Mouse (Mus musculus) olfactory bulb, adult 2 months (tissue): ENCODE results near the gene Ada. TPM values are rescaled to one million over a fixed set of nuclear protein-coding genes. Genes with fewer than 3 reads are reported as not detected.

Experiments used
- H3K27ac ChIP-seq: fragments of 200-500 bp; 2 replicates; pipeline ENCODE4 v1.5.1; 2012; ENCODE audit warnings: low read depth, low read length; ENCODE audit not compliant: insufficient read depth
- H3K4me1 ChIP-seq: fragments of 200-500 bp; 2 replicates; pipeline ENCODE4 v1.6.1; 2012; ENCODE audit warnings: low read length; ENCODE audit not compliant: control insufficient read depth, insufficient read depth
- H3K4me3 ChIP-seq: fragments of 200-500 bp; 2 replicates; pipeline ENCODE4 v1.5.1; 2012; ENCODE audit warnings: mild to moderate bottlenecking, low read depth, low read length, moderate library complexity; ENCODE audit not compliant: insufficient read depth
- CTCF ChIP-seq: fragments of 200-500 bp; IDR thresholded peaks from 2 replicates; pipeline ENCODE4 v1.5.1; 2012; ENCODE audit warnings: low read depth, mild to moderate bottlenecking, low read length, moderate library complexity; ENCODE audit not compliant: insufficient read depth
- POLR2A ChIP-seq: fragments of 200-500 bp; IDR thresholded peaks from 2 replicates; pipeline ENCODE4 v1.6.1; 2012; ENCODE audit warnings: mild to moderate bottlenecking, low read depth, low read length, moderate library complexity; ENCODE audit not compliant: insufficient read depth
- WGBS: fragments of 180-500 bp; shearing (Covaris S2); methylation state at CpG from one replicate; pipeline ENCODE4 v1.1.7; 2018; 5-methylcytosine and 5-hydroxymethylcytosine counted together
- polyA plus RNA-seq: library from polyadenylated mRNA; stranded (reverse); fragments of >200 nt; gene quantifications from 2 replicates; pipeline ENCODE4 v1.2.4, GENCODE M21; 2012; ENCODE audit warnings: low replicate concordance; ENCODE audit not compliant: missing spikeins, insufficient read depth, insufficient read length

The Ada gene
- polyA plus RNA-seq, 1 experiment: not detected

DNA sequence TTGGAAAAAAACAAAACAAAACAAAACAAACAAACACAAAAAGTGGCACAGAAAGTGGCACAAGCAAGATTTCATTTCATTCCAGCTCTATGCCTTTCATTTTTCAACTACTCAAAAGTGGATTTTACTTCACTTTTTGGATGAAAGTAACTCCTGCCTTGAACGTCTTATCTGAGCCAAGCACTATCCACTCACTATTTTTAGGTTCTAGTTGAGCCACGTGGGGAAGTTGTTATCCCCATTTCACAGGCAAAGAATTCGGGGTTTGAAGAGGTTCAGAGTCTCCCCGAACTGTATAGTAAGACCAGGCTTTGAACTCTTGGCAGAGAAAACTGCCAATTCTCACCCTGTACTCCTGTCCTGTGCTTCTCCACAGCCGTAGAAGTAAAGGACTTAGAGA, 41.7 kb downstream of the Ada start:
- H3K4me3 ChIP-seq: no peak overlapping the region
- no peak overlapping the region for H3K27ac ChIP-seq
- TF ChIP-seq CTCF: no peak
- no peak for TF ChIP-seq POLR2A
- WGBS: 64% methylated on average over 5 of the region's 5 CpGs
- H3K4me1 ChIP-seq: peaks cover 21% of the 10 kb centered on the region

DNA sequence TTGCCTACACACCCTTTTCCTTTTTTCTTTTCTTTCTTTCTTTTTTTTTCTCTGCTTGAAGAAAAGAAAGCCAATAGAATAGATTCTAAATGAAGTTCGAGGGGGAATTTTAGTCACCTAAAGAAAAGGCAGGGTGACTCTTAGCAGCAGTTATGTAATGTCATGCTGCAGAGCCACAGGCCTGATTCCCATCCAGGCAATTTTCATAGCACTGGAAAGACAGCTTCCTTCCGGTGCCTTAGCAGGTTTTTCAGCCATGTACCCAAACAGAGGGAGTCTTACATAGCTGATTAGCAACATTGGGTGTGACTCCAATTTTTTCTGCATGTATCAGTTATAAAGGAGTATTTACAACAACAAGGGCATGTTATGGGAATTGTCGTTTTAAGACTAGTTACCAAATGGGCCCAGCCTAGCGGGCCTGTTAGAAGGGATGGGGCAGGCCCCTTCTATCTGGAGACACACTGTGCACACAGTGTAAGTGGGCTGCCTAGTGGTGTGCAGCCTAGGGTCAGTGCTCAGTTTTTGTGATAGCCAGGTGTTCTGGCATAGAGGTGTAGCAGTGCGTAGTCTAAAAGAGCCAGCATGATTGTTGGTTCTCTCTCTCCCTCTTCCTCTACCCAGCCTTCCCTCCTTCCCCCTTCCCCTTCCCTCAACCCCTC, 46.3 kb downstream of the Ada start:
- Histone ChIP-seq H3K4me3 (no peak overlapping the region), H3K4me1 (peaks cover 29% of the 10 kb centered on the region), H3K27ac (peak overlapping the region; percentile 84)
- 46% methylated on average over 5 of the region's 5 CpGs for WGBS
- TF ChIP-seq CTCF (no peak), POLR2A (no peak)

DNA sequence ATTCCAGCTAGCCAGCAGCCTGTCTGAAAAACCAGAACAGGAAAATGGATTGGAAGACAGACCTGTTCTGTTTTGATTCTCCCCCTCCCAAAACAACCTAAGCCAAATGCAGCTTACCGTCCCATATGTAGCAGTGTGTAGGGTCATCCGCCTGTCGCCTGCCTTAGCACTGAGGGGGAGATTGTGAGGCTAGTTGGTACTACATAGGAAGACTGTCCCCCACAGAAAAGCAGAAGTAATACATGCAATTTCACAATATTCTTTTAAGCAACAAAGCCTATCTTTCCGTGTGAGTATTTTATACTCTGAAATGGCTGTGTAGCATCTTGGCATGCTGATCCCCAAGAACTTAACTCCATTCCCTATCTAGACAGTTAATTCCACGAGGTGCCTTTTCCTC, 47.1 kb downstream of the Ada start:
- H3K4me1 ChIP-seq: peaks cover 34% of the 10 kb centered on the region
- H3K27ac ChIP-seq: peak overlapping the region; percentile 84
- WGBS: 63% methylated on average over 5 of the region's 5 CpGs
- TF ChIP-seq POLR2A (no peak), CTCF (no peak)
- no peak overlapping the region for H3K4me3 ChIP-seq

DNA sequence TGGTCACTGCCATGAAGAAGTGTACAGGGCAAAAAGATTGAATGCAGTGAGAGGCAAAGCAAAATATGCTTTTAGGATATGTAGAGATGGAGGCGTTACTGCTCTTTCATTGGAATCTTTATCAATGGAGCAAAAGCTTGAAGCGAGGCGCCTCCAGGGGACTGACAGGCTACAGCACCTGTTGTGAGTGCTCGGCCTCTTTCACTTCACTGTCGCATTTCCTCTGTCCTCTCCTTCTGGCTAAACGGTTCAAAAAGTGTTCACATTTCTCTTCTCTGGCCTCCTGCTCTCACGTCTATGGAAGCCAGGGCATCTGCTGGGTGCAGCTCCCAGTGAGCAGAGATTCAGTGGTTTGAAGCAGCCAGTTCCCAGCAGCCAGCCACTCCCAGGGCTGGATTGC, 47.6 kb downstream of the Ada start:
- WGBS: 57% methylated on average over 7 of the region's 7 CpGs
- Histone ChIP-seq H3K4me1 (peaks cover 37% of the 10 kb centered on the region), H3K27ac (peak overlapping the region; percentile 84), H3K4me3 (no peak overlapping the region)
- no peak for TF ChIP-seq POLR2A
- TF ChIP-seq CTCF: no peak

DNA sequence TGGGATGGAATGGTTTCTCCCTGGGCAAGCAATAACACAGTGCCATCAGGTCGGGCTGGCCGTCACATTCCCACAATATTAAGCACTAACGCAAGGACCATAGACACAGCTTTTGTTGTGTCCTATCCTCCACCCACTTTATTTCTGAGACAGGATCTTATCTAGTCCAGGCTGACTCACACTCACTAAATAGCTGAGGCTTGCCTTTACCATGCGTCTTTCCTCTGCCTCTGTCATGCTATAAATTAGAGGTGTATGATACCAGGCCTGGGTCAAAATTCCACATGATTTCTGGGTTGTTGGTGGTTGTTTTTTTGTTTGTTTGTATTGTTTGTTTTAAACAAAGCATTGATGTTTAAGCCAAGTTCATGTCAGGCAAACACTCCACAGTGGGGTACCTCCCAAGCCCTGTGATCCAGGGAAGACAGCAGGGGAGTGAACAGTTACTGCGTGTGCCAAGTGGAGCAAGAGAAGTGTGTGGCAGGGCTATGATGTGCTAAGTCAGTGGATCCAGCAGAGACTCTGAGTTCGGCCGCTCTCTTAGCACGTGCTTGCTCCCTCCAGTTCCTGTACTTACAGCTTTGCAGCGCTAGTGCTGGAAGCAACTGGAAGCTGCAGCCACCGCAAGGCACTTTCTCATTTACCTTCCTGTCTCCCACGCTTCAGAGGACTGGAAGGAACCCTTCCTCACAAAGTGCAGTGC, 50.8 kb downstream of the Ada start:
- H3K4me1 ChIP-seq: peaks cover 39% of the 10 kb centered on the region
- WGBS: 22% methylated on average over 11 of the region's 11 CpGs
- no peak overlapping the region for H3K4me3 ChIP-seq
- TF ChIP-seq CTCF: no peak
- TF ChIP-seq POLR2A: no peak
- peak overlapping the region; percentile 87 for H3K27ac ChIP-seq

DNA sequence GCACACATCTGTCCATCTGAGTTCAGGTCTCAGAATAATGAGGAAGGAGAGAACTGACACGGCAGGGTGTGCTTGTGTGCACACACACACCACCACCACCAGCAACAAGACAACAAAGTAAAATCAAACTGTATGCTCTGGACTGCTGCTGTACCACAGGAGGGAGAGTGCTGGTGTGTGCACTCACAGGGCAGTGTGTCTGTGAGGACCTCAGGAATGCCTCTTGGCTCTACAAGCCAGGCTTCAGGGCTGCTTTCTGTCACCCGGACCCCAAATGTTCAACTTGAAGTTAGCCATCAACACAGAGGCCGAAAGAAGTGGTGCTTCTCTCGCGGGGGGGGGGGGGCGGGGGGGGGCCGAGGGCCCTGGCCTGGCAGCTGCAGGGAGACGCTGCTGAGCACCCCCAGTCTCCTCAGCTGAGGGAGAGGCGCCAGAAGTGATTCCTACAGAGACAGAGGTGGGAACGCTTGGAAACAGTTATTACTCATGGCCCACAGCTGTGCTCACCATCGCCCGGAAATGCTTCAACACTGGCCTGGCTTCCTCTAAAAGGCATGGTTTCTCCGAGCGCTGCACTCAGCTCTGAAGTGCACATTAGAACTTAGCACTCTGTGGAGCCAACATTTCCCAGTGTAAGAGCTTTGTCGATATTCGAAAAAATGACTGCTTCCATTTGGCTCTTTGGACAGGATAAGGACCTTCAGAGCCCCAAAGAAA, 52.1 kb downstream of the Ada start:
- no peak overlapping the region for H3K4me3 ChIP-seq
- no peak for TF ChIP-seq POLR2A
- TF ChIP-seq CTCF: no peak
- H3K4me1 ChIP-seq: peaks cover 46% of the 10 kb centered on the region
- WGBS: 15% methylated on average over 16 of the region's 16 CpGs
- peak overlapping the region; percentile 88 for H3K27ac ChIP-seq

DNA sequence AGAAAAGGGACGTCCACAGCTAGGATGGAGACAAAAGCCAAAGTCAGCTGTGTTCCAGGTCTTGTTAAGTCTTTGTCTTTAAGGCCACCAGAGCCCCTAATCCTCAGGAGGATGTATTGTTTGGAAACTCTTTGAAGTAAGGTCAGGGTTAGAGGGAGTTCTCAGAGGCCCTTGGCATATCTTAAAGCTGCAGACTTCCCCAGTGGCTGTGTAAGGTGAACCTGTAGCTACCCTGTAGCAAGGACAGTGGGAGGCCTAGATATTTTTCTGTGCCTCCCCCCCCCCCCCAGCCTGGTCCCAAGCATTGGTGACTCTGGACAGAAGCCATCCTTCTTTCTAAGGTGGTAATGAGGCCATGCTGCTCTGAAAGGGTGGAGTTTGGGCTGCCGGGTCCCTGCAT, 53.3 kb downstream of the Ada start:
- peak overlapping the region; percentile 88 for H3K27ac ChIP-seq
- no peak for TF ChIP-seq CTCF
- TF ChIP-seq POLR2A: no peak
- peaks cover 35% of the 10 kb centered on the region for H3K4me1 ChIP-seq
- WGBS: 47% methylated on average over 2 of the region's 2 CpGs
- no peak overlapping the region for H3K4me3 ChIP-seq

DNA sequence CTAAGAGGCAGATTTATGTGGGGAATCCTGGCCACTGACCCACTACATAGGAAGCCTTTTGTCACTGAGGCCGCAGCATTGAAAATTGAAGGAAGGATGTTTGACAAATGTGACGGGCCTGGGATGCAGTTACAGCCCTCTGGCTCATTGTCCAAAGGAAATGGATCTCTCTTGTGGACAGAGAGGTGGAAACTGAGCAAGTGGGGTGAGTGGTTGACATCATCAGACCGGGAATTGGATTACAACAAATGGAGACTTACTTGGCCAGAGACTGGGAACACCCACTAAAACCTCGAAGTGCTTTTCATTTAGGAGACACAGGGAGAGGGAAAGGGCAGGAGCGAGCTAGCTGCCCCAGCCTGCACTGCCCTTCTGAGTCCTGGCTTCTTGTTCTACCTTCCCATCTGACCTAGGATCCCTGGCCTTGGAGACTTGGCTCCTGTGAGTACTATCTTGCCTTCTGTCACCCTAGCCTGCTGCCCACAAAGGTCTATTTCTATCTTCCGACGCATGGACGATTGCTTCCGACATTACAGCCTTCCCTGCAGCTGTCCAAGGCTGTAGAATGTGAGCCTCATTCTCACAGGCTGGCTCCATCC, 56.2 kb downstream of the Ada start:
- H3K27ac ChIP-seq: peak overlapping the region; percentile 47

More for the DNA sequence above, 56.2 kb downstream of the Ada start:
- no peak overlapping the region for H3K4me3 ChIP-seq
- WGBS: 46% methylated on average over 9 of the region's 9 CpGs
- TF ChIP-seq CTCF (no peak), POLR2A (no peak)
- H3K4me1 ChIP-seq: peaks cover 36% of the 10 kb centered on the region
